Mouse (Mus musculus) forebrain, embryonic 12.5 days (tissue): ENCODE measurements around the gene Clpsl2. TPM values are rescaled to one million over a fixed set of nuclear protein-coding genes. Genes with fewer than 3 reads are reported as not detected.

ENCODE experiments used
- ATAC-seq: fragments of 200-750 bp; cut with Nextera tagmentation; 2 replicates; pipeline ENCODE4 v1.8.0; 2017; ENCODE audit warnings: moderate TSS enrichment; ENCODE audit not compliant: low FRiP score
- H3K27ac ChIP-seq: fragments of 300-500 bp; sonication (generic); 2 replicates; pipeline ENCODE4 v1.5.1; 2016; ENCODE audit warnings: mild to moderate bottlenecking
- H3K27me3 ChIP-seq: fragments of 300-500 bp; sonication (generic); 2 replicates; pipeline ENCODE4 v1.6.1; 2016; ENCODE audit warnings: mild to moderate bottlenecking
- H3K36me3 ChIP-seq: fragments of 300-500 bp; sonication (generic); replicated peaks from 2 replicates; pipeline ENCODE4 v1.6.1; 2016; ENCODE audit warnings: mild to moderate bottlenecking
- H3K4me1 ChIP-seq: fragments of 300-500 bp; sonication (generic); 2 replicates; pipeline ENCODE4 v1.6.1; 2016
- H3K4me2 ChIP-seq: fragments of 300-500 bp; sonication (generic); 2 replicates; pipeline ENCODE4 v1.6.1; 2016; ENCODE audit warnings: mild to moderate bottlenecking, moderate library complexity
- H3K4me3 ChIP-seq: fragments of 300-500 bp; sonication (generic); replicated peaks from 2 replicates; pipeline ENCODE4 v1.5.1; 2016; ENCODE audit warnings: mild to moderate bottlenecking
- H3K9ac ChIP-seq: fragments of 300-500 bp; sonication (generic); 2 replicates; pipeline ENCODE4 v1.6.1; 2016; ENCODE audit warnings: mild to moderate bottlenecking
- H3K9me3 ChIP-seq: fragments of 300-500 bp; sonication (generic); 2 replicates; pipeline ENCODE4 v1.6.1; 2016
- whole genome bisulfite sequencing: fragments of 180-500 bp; shearing (Covaris S2); methylation state at CpG from one replicate; pipeline ENCODE4 v1.1.7; 2016; 5-methylcytosine and 5-hydroxymethylcytosine counted together
- polyA plus RNA-seq: library from polyadenylated mRNA; unstranded; fragments of >200 nt; fragmentation: Nextera tagmentation; extraction: Ambion mirVana; gene quantifications from 2 replicates; pipeline ENCODE4 v1.2.1, GENCODE M21; 2016

Clpsl2 gene
- not detected in 2 replicates for polyA plus RNA-seq

GRCm38 (mm10) chr17:28549111-28549510, at the start of gene Clpsl2:
TSS of gene Clpsl2 (plus strand) at chr17:28549411.
- H3K36me3 ChIP-seq: no peaks in the 10 kb centered on the region
- no peak for ATAC-seq
- no peaks in the 10 kb centered on the region; the same call in 1 of the 2 replicates for H3K9me3 ChIP-seq
- no peak within 1 kb of the TSS for H3K27ac ChIP-seq
- 74% methylated on average over 14 of the region's 14 CpGs for WGBS
- no peak within 1 kb of the TSS for H3K4me3 ChIP-seq
- no peaks in the 10 kb centered on the region; the same call in 1 of the 2 replicates for H3K27me3 ChIP-seq
- no peak within 1 kb of the TSS for H3K4me2 ChIP-seq
- peaks cover 2% of the 10 kb centered on the region; the same call in 1 of the 2 replicates for H3K4me1 ChIP-seq
- H3K9ac ChIP-seq: no peak within 1 kb of the TSS

GRCm38 (mm10) chr17:28500465-28500864, 48.7 kb upstream of the Clpsl2 start:
- ATAC-seq: no peak
- Histone ChIP-seq H3K4me3 (no peak overlapping the region), H3K4me1 (no peaks in the 10 kb centered on the region), H3K27ac (no peak overlapping the region), H3K4me2 (no peak overlapping the region), H3K9me3 (no peaks in the 10 kb centered on the region), H3K27me3 (no peaks in the 10 kb centered on the region), H3K36me3 (no peaks in the 10 kb centered on the region), H3K9ac (no peak overlapping the region)
- WGBS: 81% methylated on average over 3 of the region's 3 CpGs

GRCm38 (mm10) chr17:28502196-28502821, 46.9 kb upstream of the Clpsl2 start:
- no peak overlapping the region for H3K9ac ChIP-seq
- no peak overlapping the region for H3K4me3 ChIP-seq
- peaks cover 3% of the 10 kb centered on the region; the same call in 1 of the 2 replicates for H3K27me3 ChIP-seq
- 77% methylated on average over 7 of the region's 7 CpGs for WGBS
- no peak overlapping the region for H3K4me2 ChIP-seq
- no peaks in the 10 kb centered on the region for H3K9me3 ChIP-seq
- H3K4me1 ChIP-seq: peaks cover 3% of the 10 kb centered on the region; the same call in 1 of the 2 replicates
- H3K36me3 ChIP-seq: no peaks in the 10 kb centered on the region
- H3K27ac ChIP-seq: no peak overlapping the region
- ATAC-seq: no peak

- H3K9ac ChIP-seq: no peak overlapping the region
- H3K9me3 ChIP-seq: no peaks in the 10 kb centered on the region
- no peak for ATAC-seq
- peaks cover 6% of the 10 kb centered on the region; the same call in 1 of the 2 replicates for H3K4me1 ChIP-seq
- H3K27me3 ChIP-seq: peaks cover 6% of the 10 kb centered on the region; the same call in 1 of the 2 replicates
- 86% methylated on average over 6 of the region's 6 CpGs for WGBS
- no peak overlapping the region for H3K4me2 ChIP-seq
- no peaks in the 10 kb centered on the region for H3K36me3 ChIP-seq
- H3K4me3 ChIP-seq: no peak overlapping the region
- no peak overlapping the region for H3K27ac ChIP-seq
Measured at GRCm38 (mm10) chr17:28504182-28504581, 45.0 kb upstream of the Clpsl2 start.

DNA sequence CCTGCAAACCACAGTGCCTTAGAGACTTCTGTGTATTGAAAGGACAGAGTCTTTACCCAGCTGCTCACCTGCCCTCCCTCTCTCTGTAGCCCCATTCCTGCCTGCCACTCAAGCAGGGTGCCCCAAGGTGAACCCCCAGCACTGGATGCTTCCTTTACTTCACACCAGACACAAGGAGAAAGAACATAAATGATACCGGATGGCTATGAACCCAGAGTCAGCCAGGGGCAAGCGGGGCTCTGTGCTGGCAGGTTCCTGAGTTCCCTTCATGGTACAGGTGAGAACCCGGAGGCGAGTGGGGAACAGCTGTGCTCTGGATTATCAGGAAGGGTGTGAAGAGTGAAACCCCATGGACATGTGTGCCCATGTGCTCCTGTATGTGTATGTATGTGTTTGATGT, 43.6 kb upstream of the Clpsl2 start:
- ATAC-seq: no peak
- H3K4me2 ChIP-seq: no peak overlapping the region
- 92% methylated on average over 4 of the region's 4 CpGs for WGBS
- peaks cover 7% of the 10 kb centered on the region for H3K27me3 ChIP-seq
- no peak overlapping the region for H3K9ac ChIP-seq
- H3K4me3 ChIP-seq: no peak overlapping the region
- peaks cover 9% of the 10 kb centered on the region; the same call in 1 of the 2 replicates for H3K4me1 ChIP-seq
- no peaks in the 10 kb centered on the region for H3K9me3 ChIP-seq
- H3K27ac ChIP-seq: no peak overlapping the region
- no peaks in the 10 kb centered on the region for H3K36me3 ChIP-seq

- H3K9me3 ChIP-seq: no peaks in the 10 kb centered on the region
- H3K4me2 ChIP-seq: no peak overlapping the region
- H3K27ac ChIP-seq: no peak overlapping the region
- no peak overlapping the region for H3K4me3 ChIP-seq
- ATAC-seq: no peak
- peaks cover 21% of the 10 kb centered on the region for H3K4me1 ChIP-seq
- peaks cover 17% of the 10 kb centered on the region for H3K27me3 ChIP-seq
- no peaks in the 10 kb centered on the region for H3K36me3 ChIP-seq
- 34% methylated on average over 5 of the region's 5 CpGs for WGBS
- H3K9ac ChIP-seq: no peak overlapping the region
Measured at GRCm38 (mm10) chr17:28506895-28507294, 42.3 kb upstream of the Clpsl2 start.

GRCm38 (mm10) chr17:28507496-28507895, 41.7 kb upstream of the Clpsl2 start:
- H3K27me3 ChIP-seq: peaks cover 17% of the 10 kb centered on the region
- 27% methylated on average over 5 of the region's 5 CpGs for WGBS
- no peak overlapping the region for H3K9ac ChIP-seq
- no peaks in the 10 kb centered on the region for H3K9me3 ChIP-seq
- H3K4me2 ChIP-seq: no peak overlapping the region
- no peaks in the 10 kb centered on the region for H3K36me3 ChIP-seq
- peaks cover 21% of the 10 kb centered on the region for H3K4me1 ChIP-seq
- no peak for ATAC-seq
- H3K4me3 ChIP-seq: no peak overlapping the region
- no peak overlapping the region for H3K27ac ChIP-seq

DNA sequence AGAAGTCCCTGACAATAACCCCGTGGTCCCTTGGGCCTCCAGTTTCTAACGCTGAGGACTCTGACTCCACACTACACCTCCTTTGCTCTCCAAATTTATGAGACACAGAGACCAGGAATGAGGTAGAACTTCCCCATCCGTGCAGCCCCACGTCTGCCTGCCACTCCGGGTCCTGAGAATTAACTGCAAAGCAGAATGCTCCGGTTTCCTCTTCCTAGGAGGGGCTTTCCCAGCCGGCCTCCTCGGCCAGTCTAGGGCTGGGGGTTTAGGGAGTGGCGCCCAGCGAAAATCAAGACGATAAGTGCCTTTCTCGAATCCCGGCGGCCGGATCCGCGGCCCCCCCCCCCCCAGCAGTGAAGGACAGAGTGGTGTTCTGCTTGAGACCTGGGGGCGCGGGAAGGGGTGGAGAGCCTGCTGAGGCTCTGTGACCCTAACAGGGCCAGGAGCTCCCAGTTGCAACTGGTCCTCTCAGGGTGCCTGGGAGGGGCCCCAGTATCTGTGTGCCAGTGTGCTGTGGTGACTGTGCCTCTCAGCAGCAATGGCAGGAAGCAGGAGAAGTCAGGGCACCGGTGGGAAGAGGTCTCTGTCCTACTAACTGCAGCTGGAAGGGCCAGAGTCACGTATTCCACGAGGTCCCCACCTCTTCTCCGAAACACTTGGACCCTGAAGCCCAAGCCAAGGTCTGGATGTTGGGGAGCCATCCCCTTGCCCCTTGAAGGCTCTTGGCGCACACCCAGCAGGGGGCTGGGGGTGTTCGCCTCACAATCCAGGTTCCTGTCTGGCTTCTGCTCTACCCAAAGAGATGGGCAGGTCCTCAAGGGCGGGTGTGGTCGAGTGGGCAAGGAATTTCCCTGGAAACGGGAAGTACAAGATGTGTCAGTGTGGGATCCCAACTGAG, 38.5 kb upstream of the Clpsl2 start:
- Histone ChIP-seq H3K4me3 (no peak overlapping the region), H3K27ac (no peak overlapping the region), H3K9ac (no peak overlapping the region), H3K9me3 (no peaks in the 10 kb centered on the region), H3K36me3 (no peaks in the 10 kb centered on the region), H3K4me1 (peaks cover 21% of the 10 kb centered on the region), H3K27me3 (peaks cover 32% of the 10 kb centered on the region), H3K4me2 (peak overlapping the region; percentile 39)
- no peak for ATAC-seq
- WGBS: 6% methylated on average over 28 of the region's 28 CpGs

- H3K27ac ChIP-seq: no peak overlapping the region
- no peak overlapping the region for H3K4me3 ChIP-seq
Measured at GRCm38 (mm10) chr17:28511616-28512541, 37.3 kb upstream of the Clpsl2 start.

GRCm38 (mm10) chr17:28512696-28513095, 36.5 kb upstream of the Clpsl2 start:
- H3K4me3 ChIP-seq: no peak overlapping the region
- no peak overlapping the region for H3K9ac ChIP-seq
- no peak overlapping the region for H3K4me2 ChIP-seq
- WGBS: 56% methylated on average over 6 of the region's 6 CpGs
- no peaks in the 10 kb centered on the region for H3K9me3 ChIP-seq
- no peaks in the 10 kb centered on the region for H3K36me3 ChIP-seq
- peaks cover 38% of the 10 kb centered on the region for H3K27me3 ChIP-seq
- no peak overlapping the region for H3K27ac ChIP-seq
- H3K4me1 ChIP-seq: peaks cover 19% of the 10 kb centered on the region
- ATAC-seq: no peak

More at GRCm38 (mm10) chr17:28511616-28512541, 37.3 kb upstream of the Clpsl2 start:
- peaks cover 21% of the 10 kb centered on the region for H3K4me1 ChIP-seq
- no peaks in the 10 kb centered on the region for H3K9me3 ChIP-seq
- 38% methylated on average over 9 of the region's 9 CpGs for WGBS
- H3K36me3 ChIP-seq: no peaks in the 10 kb centered on the region
- peak overlapping the region; percentile 39; the same call in 1 of the 2 replicates for H3K4me2 ChIP-seq
- H3K27me3 ChIP-seq: peaks cover 39% of the 10 kb centered on the region
- H3K9ac ChIP-seq: no peak overlapping the region
- ATAC-seq: no peak

GRCm38 (mm10) chr17:28513337-28513736, 35.9 kb upstream of the Clpsl2 start:
- no peak overlapping the region for H3K9ac ChIP-seq
- H3K4me2 ChIP-seq: no peak overlapping the region
- H3K36me3 ChIP-seq: no peaks in the 10 kb centered on the region
- peaks cover 24% of the 10 kb centered on the region for H3K4me1 ChIP-seq
- no peak overlapping the region for H3K27ac ChIP-seq
- no peaks in the 10 kb centered on the region for H3K9me3 ChIP-seq
- peaks cover 38% of the 10 kb centered on the region for H3K27me3 ChIP-seq
- H3K4me3 ChIP-seq: no peak overlapping the region
- 91% methylated on average over 1 of the region's 1 CpGs for WGBS
- no peak for ATAC-seq
